Mouse (Mus musculus) kidney, postnatal 4 days (tissue): ENCODE data around the gene St8sia1.

Experiments
- DNase-seq, 2 experiments: peaks; one replicate each; pipeline ENCODE4 v3.0.0; 2021; ENCODE audit warnings: mixed read lengths in 2 of 2

St8sia1 gene

DNA sequence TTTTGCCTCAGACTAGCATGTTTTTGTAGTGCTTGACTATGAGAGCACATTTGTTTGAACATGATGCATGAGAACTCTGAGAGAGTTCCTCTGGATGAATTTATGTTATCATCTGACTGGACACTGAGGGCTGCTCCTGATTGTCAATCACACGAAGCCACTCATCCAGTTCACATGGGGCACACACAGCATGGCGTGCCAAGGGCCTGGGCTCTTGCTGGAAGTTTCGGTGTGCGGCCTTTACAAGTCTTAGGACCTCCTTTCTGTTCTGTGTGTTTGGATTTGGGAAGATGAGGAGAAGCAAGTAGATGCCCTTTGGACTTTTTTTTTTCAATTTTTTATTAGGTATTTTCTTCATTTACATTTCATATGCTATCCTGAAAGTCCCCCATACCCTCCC lies 100.4 kb downstream of the St8sia1 start:
- no peak for DNase-seq

DNA sequence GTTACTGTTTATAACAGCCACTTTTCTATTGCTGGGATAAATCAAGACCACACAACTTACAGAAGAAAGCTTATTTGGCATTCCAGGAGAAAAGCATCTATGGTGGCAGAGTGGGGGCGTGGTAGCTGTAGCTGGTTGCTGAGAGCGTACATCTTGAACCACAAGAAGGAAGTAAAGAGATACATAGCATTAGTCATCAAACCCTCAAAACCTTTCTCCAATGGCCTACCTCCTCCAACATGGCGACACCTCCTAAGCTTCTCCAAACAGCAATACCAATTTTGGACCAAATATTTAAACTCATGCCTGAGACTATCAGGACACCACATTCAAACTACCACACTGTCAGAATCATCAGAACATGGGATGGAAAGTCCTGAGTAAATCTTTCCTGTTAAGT lies 102.0 kb downstream of the St8sia1 start:
- DNase-seq: no peak

DNA sequence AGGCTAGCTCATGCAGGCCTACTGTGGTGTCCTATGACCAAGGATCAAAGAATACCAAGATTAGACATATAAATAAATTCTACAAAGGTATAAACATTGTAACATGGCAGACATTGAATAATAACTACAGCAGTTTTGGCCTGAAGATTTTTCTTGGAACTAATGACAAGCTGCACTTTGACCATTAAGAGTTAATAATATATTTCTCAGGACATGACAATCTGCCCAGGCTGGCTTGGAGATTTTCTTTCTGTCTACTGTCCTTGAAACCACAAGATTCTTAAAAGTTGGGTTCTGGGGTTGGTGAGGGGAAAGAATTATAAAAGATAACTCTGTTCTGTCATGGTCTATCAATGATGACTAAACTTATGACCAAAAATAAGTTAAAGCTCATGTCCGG lies 103.9 kb downstream of the St8sia1 start:
- DNase-seq: no peak

DNA sequence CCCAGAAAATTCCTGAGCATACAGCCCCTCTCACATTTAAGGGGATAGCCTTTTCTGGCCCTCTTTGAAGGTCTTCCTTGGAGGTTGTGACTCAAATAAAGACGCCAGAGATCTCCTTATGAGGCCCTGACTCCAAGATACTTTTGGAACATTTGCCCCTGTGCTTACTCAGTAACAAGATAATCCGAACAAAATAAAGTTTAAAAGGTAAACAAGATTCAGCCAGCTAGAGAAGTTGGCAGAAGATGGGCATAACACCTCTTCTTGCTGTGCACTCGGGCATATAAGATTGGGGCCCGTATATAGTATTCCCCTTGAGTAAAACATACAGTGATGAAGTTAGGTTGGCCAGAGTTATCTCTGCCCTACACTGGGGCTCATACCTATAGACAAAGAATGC lies 104.3 kb downstream of the St8sia1 start:
- DNase-seq: no peak

DNA sequence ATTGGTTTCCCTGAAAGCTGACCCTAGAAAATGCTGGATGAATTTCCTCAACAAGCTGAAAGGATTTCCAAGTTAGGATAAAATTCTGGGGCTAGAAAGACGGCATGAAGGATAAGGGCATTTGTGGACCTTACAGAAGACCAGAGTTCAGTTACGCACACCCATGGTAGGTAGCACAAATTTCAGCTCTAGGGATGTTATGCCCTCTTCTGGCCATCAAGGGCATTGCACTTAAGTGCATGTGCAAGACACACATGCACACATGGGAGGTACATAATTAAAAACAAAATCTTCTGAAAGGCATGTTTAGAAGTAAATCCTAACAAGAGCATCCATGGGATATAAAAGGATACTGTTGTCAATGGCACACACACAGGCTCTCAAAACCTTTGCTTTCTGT lies 105.3 kb downstream of the St8sia1 start:
- DNase-seq: peak in 1 of 2 experiments; percentile 33

DNA sequence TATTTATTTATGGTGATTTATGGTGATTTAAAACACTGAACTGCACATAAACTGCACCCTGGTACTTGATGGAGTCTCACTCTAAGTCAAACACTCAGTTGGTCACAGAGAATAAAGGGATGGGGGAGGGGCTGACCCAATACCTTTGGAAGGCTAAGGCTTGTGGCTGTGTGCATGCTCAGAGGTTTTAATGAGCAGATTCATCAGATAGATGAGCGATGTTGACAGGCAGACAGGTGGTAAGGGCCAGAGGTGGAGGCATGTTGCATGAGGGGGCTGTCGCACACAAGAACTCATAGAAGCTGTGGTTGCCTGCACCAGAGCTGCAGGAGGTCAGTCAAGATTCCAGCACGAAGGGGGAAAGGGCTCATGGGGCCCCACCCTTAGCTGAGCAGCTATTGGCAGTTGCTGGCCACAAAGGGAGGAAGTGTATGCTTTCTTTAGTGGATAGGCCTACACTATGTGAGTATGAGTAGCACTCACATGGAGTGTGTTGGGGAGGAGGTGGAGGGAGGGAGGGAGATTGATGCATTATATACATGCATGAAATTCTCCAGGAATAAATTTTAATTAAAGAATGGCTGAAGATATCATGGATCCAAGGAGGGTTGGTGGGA lies 107.9 kb downstream of the St8sia1 start:
- DNase-seq: no peak

DNA sequence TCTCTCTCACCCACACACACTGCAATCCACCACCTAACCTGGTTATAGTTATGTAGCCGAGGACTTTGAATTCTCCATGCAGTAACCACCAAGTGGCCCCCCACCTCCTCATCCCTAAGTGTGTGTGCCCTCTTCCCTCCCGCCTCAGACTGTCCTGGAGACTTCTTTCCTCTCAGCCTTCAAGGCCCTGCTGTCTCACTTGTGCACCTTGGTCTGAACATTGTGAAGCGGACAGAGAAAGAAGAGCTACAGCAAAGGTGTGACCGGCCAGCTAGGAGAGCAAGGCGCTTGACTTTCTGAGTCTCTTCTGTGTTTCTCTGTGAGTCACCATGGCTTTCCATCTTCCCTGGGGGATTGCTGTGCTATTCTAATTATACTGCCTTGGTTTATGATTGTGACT lies 108.5 kb downstream of the St8sia1 start:
- no peak for DNase-seq

DNA sequence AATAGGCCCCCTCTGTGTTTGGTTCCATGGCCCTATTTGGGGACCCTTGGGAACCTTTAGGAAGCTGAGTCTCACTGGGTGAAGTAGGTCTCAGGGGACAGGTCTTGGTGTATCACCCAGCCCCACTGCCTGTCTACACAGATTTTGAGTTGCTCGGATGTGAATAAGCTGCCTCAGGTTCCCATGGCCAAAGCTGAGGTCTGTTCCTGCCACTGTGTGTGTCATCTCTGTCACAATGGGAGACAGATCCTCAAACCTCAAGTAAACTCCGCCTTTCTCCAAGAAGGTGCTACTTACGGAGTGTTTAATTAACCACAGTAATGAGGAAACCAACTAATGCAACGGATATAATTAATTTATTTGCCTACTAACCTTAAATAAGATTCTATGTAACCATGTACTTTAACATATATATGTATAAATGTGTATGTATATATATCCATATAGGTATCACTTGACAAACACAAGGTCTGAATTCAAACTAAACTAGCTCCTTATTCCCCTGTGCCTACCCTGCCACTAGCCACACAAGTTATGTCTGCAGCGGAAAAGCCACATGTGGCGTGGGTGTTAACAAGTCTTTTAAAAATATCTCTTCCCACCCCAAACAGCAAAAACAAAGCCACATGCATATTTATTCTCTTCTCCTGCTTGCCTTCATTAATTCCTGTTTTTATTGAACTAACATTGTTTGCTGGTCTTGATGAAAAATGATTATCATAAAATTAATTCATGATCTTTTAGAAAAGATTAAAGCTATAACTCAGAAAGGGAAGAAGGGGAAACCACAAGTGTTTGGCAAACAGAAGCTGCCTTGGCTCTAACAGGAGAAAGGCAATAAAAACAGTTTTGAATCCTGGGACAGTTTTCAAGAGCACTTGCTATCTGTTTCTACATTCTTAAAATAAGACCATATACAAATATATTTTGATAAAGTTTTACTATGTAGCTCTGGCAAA lies 111.6 kb downstream of the St8sia1 start:
- DNase-seq: no peak

DNA sequence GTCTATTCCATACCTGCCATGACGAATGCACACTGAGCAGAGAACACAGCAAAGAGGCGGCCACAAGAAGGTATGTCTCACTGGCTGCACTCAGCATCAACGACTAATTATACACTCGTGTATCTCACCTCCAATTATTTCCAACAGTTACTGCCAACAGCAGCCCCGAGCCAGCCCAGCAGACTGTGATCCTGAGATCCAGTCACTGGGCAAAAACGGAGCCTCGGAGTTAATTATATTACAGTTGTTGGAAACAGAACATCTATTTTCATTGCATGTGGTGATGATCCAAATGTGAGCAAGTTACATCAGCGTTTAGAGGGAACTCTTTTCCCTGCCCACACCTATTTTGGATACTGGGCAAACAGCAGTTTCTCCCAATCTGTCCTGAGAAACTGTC lies 113.8 kb downstream of the St8sia1 start:
- DNase-seq: no peak

DNA sequence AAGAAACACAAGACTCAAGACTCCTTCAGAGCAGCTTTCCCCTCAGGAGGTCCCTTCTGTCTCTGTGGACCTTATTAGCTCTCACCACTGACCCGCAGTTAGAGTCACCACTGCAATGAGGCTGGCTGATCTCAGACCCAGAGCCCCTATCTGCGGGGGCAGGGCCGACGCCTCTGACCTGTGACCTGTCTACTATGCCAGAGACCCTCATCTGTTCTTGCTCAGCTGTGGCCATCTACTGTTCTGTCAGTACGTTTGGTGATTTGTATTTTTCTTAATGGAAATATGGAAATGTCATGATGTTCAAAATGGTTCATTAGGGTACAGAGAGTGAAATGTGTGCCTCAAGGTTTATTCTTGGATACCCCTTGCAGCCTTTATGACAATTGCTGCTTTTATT lies 114.9 kb downstream of the St8sia1 start:
- no peak for DNase-seq

DNA sequence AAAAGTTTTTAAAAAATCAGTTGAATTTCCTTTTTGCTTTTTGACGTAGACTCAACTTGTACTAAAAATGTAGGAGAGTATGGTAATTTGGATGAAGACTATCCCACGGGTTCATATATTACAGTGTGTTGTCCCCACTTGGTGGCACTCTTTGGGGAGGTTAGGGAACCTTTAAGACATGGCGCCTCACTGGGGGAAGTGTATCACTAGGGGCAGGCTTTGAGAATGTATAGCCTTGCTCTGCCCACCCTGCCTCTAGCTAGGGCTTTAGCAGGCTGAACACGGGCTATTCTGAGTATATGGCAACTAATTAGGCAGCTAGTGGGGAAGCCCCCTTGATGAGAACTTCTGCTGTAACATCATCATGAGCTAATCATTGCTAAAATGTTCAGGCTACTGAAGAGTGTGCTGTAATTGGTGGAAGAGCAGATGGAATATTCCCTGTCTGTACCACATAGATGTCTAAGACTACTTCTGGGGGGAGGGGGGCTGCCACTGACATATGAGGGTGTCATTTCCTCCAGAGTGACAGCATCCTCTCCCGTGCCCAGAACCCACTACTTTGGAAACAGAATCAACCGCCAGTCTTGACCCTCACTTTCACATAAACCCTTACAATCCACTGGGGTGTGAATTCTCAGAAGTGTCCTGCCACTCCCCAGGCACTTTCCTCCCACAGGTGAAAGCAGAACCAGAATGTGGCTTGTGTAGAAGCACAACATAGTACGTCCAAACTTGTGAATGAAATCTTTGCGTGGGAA lies 116.2 kb downstream of the St8sia1 start:
- DNase-seq: no peak

DNA sequence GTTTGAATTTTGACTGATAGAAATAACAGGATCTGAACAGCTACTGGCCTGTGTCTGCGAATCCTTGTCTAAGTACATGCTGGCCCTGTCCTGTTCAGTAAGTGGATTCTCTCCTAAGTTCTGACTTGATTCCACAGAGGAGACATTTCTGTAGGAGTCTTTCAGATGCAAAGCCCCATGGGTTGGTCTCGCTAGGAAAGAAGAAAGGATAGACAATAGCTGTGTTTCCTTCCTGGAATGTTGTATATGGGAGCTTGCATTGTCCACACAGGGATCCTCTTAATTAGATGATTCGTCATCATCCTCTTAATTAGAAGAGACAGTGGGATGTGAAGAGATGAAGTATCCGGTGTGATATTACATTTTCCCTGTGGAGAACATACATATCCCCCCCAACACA lies 117.4 kb downstream of the St8sia1 start:
- no peak for DNase-seq

DNA sequence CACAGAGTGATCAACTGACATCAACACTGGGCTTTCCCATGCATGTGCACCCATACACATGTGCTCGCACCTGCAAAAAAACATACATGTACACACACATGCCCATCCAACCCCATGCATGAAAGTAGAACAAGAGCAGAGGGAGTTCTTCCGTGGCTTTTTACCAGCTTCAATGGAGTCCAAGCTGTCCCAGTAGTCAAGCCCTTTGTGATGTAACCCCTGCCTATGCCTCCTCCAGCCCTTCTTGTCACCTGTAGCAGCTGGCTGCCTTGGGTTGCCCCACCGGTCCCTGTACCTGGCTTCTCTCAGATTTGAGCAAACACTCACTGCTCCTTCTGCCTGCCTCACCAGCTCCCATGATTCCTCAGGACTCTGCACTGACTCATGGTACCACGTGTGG lies 119.2 kb downstream of the St8sia1 start:
- no peak for DNase-seq

DNA sequence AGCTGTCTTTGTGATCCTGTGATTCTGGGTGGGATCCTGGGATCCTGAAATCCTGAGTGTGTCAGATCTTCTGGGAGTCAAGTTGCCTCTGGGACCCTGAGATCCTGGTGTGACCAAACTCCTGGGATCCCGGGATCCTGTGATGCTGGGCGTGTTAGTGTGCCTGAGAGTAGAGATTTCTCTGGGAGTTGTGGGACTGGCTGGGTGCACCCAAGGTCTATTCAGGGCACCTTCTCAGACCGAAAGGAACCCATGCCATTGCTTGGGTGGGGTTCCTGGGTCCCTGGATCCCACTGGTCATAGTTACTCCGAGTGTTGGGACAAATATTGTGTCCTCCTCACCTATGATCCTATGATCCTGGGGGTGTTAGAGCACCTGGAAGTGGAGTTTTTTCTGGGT lies 120.2 kb downstream of the St8sia1 start:
- no peak for DNase-seq

DNA sequence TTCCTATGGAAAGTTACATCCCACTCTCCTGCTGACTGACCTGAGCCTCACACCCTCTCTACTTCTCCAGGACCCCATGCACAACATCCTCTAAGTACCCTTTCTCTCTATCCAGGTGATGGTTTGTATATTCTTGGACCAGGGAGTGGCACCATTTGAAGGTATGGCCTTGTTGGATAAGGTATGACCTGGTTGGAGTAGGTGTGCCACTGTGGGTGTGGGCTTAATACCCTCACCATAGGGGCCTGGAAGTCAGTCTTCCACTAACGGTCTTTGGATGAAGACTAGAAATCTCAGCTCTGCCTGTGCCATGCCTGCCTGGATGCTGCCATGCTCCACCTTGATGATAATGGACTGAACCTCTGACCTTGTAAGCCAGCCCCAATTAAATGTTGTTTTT lies 125.8 kb downstream of the St8sia1 start:
- DNase-seq: no peak

DNA sequence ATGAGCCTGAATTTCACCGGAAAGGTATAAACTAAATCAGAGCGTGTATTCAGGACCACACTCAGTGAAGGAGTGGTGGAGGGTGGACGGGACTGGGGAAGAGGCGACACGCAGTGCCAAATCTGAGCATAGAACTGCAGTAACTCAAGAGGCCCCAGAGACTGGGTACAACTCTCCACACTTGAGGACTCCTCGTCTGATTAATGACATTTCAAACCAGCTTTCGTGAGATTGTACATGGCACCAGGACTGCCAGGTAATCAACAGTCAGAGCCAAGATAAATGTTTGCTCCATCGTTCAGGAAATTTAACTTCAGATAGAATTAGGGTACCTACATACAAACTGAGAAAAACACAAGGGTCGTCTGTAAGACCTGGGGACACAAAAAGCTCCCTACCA lies 126.9 kb downstream of the St8sia1 start:
- DNase-seq: no peak

DNA sequence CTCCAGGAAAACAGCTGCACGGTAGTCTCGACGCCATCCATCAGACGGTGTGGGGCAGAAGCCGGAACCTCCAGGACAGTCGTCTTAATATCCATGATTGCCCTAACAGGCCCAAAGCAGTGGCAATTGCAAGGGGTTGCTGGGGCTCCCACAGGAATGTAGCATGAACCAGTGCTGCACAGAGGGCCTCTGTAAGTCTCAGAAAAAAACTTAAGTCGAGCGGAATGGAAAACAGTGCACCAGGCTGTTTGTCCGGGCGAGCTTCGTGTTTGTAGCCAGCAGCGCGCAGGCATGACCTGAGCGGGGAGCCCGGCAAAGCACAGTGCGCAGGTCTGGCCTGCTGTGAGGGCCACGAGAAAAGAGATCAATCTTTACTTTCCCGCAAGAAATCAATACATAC lies 128.5 kb downstream of the St8sia1 start:
- no peak for DNase-seq

DNA sequence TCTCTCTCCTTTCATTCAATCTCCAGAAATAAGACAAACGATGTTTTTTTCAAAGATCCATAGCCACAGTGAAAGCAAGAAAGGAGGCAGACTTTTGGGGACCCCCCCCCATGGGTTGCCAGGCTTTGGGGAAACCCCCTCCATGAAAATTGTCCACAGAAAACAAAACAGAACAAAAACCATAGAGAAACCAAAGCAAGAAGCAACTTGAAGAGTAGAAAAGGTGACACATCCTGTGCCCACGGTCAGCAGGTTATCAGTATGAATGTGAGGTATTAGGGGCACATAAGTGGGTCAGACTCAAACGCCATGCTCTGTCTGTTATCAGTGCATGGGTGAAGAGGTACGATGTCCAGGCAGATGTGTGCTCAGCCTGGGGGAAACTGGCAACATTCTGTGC lies 129.3 kb downstream of the St8sia1 start:
- DNase-seq: no peak

DNA sequence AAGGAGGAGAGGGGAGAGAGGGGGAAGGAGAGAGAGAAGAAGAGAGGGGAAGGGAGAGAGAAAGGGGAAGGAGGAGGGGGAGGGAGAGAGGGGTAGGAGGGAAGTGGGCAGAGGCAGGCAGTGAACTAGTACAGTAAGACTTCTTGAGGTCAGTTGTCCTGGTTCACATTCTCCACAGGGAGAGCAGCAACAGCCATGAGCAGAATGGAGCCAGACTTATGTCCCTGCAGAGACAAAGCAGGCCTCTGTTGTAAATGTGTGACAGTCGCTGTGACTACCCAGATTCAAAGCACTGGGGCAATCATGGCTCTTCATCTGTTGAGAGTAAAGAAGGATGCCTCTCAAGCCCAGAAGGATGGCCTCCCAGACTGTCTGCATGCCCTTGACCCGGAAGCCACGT lies 132.5 kb downstream of the St8sia1 start:
- no peak for DNase-seq

DNA sequence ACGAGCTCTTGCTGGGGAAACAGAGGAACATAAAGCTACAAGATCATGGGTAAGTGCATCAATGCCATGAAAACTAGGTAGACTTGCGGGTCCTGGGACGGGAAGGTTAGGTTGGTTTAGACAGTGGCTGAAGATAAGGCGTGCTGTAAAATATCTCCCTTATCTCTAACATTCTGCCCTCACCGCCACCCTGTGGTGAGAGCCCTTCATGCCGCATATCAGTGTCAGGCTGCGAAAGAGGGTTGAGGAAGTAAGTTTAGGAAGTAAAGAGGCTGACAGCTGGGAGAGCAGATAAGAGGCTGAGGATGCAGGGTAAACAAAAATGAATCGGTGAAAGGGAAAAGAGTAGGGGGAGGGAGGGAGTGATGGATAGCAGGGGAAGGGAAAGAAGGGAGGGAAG lies 133.0 kb downstream of the St8sia1 start:
- peak in 1 of 2 experiments; percentile 26 for DNase-seq

DNA sequence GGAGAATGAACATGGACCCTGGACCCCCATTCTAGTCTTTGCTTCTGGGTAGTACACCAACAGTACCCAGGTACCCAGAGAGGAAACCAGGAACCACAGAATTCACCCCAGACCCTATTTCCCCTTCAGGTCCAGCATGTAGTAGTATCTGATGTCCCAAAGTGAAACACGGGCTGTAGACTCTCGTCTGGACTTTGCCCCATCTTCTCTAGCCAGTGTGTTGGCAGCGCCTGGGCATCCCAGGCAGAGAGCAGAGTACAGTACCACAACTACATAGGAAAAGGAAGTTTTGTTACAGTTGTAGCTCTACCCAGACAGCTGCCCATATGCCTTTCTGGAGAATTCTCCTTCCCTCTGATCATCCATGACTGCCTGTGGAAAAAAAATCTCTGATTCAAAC lies 134.0 kb downstream of the St8sia1 start:
- no peak for DNase-seq

DNA sequence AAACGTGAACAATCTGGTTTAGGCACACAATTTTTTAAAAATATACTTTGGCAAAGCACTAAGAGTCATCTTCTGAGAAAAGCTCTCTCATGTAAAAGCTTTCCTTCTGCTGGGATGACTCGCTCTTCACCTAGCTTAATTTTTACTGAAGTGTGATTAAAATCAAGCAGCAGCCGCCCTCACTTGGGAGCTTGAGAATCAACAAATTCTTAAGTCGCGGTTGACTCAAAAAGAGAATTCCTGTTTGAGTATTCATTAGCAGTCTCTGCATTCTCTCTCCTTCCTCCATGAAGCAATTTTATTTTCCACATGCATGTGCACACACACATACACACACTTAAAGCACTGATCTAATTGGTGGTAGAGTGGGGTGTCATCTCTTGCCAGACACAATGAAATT lies 138.8 kb downstream of the St8sia1 start:
- no peak for DNase-seq

DNA sequence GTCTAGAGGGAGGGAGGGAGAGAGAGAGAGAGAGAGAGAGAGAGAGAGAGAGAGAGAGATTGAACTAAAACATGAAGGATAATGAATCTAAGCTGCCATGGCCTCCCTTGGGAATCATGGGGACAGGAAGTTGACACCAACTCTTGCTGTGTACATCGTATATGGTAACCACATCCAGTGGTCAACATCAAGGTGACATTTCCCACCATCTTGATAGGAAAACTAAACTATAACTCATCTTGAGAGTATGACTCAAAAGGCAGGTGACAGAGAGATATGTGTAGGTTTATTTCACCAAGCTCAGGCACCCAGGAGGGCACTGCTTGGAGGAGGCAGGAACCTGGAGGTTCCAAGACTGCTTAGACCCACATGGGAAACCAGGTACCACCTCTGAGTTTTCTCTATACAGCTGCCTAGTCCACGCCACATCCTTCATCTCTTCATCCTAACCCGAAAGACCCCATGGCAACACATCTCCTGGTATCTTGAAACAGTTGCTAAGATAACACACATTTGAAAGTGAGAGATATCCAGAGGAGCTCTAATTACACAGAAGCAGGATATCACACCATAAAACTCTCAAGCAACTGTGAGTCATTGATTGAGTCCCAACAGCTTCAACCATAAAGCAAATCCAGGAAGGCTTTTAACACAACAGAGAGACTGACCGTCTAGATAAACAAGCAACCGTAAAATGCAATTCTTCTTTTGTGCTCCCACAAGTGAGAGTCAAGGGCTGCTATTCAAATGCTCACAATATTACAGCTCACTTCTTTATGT lies 141.1 kb downstream of the St8sia1 start:
- DNase-seq: no peak
